Mouse (Mus musculus) heart, postnatal 0 days (tissue): ENCODE measurements around the gene Lpp.

Experiments used
- CTCF ChIP-seq: IDR thresholded peaks from 2 replicates; pipeline ENCODE4 v1.5.1; 2016; ENCODE audit warnings: antibody characterized with exemption, control low read depth, low read depth
- EP300 ChIP-seq: IDR thresholded peaks from 2 replicates; pipeline ENCODE4 v1.6.1; 2016; ENCODE audit warnings: antibody characterized with exemption, low read depth

DNA sequence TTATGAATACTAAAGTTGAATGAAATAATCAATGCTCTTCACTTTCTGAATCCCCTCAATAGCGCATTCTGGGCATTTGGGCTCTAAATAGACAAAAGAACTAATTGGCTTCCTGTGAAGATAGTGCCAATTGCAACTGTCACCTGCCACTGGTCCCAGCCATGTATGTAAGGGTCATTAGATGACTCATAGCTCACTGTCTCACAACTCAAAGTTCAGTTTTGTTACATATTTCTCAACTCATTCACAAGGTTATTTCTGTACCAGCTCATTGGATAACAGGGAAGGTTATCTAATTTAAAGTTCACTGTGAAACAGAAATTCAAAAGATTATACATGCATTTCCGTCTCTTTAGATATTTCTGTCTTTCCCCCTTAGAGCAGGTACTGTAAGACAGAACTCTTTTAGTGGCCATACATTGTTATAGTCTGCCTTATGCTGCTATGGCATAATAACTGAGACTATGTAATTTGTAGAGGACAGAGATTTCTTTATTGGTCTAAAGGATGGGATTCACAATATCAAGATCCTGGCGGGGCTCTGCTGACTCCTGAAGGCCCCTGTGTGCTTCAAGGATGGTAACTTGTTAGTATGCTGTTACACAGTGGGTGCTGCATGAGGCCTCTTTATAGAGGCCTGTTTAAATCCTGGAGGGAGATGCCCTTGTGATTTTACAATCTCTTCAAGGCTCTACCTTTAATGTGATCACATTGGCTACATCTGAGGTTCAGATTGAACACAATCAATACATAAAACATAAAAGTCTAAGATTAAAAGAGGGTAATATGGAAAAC lies 488.9 kb downstream of the Lpp start:
- no peak for TF ChIP-seq CTCF
- no peak for TF ChIP-seq EP300
